Mouse (Mus musculus): Measurements from ENCODE around the gene Gstm1. TPM values are rescaled to one million over a fixed set of nuclear protein-coding genes. Genes with fewer than 3 reads are reported as not detected.
"Not testable (repeated sequence)": the region's sequence is repeated elsewhere in the genome, so short reads cannot be mapped to it uniquely, and the experiment has no call there.

Gstm1 gene
- total RNA-seq, 2 experiments from 2014 or later = 151 to 159 TPM

DNA sequence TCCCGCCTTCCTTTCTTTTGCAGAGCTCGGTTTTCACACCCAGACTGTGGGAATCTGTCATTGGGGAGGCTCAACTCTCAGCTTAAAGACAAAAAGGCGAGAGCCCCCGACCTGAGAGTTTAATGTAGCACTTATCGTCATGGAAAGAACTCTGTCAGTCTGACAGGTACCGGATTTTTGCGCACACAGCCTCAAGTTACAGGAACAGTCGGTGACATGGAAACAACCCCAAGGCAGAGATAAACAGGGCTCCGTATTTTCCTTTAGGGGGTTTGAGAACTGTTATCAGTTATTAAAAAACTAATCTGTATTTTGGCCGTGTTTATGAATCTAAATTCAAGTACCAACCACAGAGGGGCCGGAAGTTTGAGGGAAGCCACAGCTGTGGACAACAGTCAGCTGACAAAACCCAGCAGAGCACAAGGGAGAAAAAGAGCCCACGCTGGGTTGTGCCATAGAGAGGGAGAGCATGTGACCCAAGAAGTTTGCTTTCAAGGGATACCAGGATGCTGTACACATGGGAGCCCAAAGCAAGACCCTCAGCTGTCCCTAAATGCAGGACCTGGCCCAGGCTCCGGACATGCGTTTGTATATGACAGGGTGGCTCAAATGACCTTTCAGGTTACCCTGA lies 532 bp upstream of the Gstm1 start:
- no peak for DNase-seq (ENCODE audit: low spot score in 2 of 2)

- not testable (repeated sequence) for DNase-seq (ENCODE audit: low spot score in 2 of 2)
Measured at GRCm38 (mm10) chr3:108016468-108016867, 1.3 kb downstream of the Gstm1 start.

DNA sequence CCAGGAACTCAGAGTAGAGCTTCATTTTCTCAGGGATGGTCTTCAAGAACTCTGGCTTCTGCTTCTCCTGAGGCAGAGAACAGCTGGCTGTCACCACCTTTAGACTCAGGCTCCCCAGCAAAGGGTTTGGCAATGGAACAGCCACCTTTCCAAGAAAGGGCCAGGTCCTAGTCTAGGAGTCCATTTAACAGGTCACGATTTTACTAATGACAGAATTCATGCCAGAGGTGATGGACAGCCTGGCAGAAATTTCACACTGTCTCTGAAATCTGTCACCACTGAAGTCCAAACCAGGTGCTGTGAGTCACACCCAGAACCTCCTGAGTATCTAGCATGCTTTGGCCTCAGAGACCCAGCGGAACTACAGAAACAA lies 2.8 kb downstream of the Gstm1 start:
- no peak for DNase-seq (ENCODE audit: low spot score in 2 of 2)

DNA sequence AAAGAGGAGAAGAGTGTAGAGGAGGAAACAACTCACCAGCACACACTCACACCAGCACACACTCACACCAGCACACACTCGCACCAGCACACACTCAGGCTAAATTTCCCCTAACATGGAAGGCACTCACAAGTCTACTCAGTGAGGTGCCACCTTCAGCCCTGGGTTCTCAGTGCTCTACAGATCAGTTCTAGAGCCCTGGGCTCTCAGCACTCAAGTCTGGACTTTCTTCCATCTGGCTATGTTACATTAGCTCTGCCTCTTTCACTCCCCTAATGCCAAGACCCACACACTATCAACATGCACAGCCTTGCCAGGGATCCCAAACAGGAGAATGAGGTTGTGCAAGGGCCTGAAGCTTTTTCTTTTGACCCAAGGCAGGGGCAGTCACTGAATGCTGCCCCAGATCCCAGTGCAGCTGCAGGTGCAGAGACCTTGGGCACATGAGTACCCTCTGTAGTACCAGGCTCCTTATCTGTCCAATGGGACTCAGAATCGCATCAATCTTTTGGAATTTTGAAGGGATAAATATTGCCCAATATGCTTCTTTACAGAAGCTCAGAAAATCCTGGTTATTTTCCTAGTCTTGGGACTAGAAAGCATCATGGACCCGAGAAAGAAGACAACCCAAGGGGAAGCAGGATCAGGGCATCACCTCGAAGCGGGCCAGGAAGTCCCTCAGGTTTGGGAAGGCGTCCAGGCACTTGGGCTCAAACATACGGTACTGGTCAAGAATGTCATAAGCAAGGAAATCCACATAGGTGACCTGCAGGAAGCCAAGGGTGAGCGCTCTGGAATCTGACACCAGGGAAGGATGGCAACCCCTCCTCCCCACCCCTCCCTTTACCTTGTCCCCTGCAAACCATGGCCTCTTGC lies 3.4 kb downstream of the Gstm1 start:
- no peak for DNase-seq (ENCODE audit: low spot score in 2 of 2)

DNA sequence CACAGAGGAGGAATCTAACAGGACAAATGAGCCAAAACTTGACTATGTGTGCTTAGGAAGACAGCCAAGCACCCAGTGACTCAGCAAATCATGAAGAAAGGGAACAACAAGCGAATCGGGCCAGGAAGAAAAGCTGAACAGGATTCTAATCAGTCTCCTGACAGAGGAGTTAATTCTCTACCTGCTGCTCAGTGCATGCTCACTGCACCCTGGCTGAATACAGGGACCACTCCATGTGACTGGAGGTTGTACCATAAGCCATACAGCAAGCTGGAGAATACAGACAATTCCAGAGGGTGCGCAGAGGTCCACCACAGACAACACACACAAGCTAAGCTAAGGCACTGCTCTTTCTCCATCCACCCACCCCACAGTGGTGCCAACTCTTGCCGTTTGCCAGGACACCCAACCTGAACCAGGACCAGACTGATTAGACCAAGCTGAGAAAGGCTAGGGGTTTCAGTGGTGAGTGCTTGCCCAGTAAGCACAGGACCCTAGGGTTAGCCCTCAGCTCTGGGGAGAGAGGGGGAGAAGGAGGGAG lies 4.4 kb downstream of the Gstm1 start:
- peak; percentile 39 to 68 for DNase-seq (ENCODE audit: low spot score in 2 of 2)

- DNase-seq (ENCODE audit: low spot score in 2 of 2) = no peak
Measured at GRCm38 (mm10) chr3:108011558-108011957, 6.2 kb downstream of the Gstm1 start.

DNA sequence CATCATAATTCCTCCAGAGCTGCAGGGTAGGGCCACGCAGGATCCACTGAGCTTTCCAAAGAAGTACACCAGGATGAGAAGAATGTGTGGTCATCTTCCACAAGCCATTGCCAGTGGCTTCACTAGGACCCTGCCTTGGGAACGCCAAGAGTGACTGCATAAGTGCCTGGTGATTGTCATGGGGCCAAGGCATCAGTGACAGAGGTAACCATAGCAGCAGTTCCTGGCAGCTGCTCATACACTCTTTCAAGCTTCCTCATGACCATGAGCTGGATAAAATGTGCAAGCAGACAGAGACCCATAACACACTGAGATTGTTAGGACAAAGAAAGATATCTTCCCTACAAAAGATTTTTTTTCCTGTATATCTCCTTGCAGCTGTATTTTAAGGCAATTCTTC lies 7.5 kb downstream of the Gstm1 start:
- DNase-seq (ENCODE audit: low spot score in 2 of 2) = peak; percentile 54 to 73

DNA sequence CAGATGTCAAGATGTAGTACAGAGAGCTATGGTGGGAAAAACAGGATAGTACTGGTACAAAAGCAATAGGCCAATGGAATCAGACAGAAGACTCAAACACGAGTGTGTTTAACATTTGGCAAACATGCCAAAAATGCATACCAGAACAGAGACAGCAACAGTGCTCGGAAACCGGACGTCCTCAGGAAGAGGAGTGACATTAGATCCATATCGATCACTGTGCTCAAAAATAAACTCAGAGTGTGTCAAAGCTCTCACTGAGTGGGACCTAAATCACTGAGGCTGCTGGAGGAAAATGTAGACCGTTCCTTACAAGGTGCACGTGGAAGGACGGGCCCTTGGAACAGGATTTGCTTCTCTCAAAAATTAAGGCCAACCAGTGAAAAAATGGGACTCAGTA lies 15.8 kb downstream of the Gstm1 start:
- no peak for DNase-seq (ENCODE audit: low spot score in 2 of 2)

- DNase-seq (ENCODE audit: low spot score in 2 of 2) = no peak
Measured at GRCm38 (mm10) chr3:107999491-107999890, 18.3 kb downstream of the Gstm1 start.

DNA sequence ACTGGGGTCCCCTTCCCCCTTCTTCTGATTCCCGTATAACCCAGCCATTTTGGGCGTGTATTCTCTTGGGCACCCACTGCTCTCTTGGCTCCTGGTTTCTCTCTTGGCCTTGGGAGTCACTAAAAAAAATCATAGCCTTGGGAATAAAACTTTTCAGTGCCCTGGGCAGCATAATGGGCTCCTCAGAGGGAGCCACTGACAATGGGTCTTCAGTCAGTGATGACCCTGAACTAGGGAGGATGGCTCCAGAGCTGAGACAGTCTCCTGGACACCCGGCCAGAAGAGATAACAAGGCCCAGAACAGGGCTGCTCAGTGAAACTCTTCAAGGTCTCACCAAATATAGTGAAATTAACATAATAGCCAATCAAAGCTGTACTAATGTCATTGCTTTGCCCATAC lies 19.2 kb downstream of the Gstm1 start:
- DNase-seq (ENCODE audit: low spot score in 2 of 2) = no peak

DNA sequence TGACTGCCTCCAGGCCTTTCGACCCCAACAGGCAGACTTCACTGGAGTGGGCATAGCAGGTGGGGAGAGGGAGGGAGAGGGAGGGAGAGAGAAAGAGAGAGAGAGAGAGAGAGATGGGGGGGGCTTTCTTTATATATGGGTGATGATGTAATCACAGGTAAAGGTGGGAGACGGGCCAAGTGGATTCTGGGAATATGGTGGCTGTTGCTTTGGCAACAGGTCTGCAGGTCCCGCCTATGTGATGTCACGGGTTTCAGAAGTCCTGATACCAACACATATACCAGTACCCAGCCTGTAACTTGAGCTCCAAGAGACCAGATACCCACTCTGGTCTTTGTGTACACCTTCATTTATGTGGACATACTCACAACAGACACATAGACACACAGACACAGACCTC lies 21.2 kb downstream of the Gstm1 start:
- no peak for DNase-seq (ENCODE audit: low spot score in 2 of 2)

GRCm38 (mm10) chr3:107995974-107996373 lies 21.8 kb downstream of the Gstm1 start:
- DNase-seq (ENCODE audit: low spot score in 2 of 2) = not testable (repeated sequence)

DNA sequence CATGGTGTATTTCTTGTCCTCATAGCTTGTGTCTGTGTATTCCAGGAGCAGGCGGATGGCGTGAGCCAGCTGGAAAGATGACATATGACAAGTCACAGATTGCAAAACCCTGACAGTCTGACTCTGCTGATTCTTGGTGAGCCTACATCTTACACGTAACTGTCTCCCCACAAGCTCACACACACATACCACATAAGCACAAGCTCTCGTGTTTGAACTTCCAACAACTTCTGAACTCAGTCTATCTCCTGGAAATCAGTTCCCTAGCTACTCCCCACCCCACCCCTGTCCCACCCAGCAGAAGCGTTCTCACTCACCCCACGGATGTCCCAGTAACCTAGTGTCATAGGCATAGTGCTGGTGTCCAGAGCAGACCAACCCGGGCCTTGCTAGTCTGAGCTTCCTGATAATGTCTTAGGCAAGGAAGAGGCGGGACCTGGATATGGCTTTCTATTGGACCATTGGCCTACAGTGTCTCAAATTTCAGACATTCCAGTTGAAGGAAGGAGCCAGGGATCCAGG lies 31.7 kb downstream of the Gstm1 start, which contains the start of gene Gstm2:
Gene Gstm2, minus strand, starts transcription at position 413 of the 522 bp plus-strand sequence.
- no peak for DNase-seq (ENCODE audit: low spot score in 2 of 2)

DNA sequence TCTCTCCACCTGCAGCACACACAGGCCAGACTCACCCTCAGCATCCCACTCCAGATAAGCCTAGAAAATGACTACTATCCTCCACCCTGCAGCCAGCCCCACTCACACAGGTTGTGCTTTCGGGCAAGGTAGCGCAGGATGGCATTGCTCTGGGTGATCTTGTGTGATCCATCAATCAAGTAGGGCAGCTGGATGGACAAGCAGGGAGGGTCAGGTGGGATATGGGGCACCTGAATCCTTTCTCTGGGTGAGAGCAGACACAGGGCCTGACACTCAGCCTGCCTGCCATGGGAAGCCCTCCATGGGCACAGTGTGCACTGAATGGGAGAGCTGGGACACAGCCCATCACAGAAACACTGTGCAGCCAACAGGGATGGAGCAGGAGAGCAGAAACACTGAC lies 32.6 kb downstream of the Gstm1 start:
- DNase-seq (ENCODE audit: low spot score in 2 of 2) = not testable (repeated sequence)

DNA sequence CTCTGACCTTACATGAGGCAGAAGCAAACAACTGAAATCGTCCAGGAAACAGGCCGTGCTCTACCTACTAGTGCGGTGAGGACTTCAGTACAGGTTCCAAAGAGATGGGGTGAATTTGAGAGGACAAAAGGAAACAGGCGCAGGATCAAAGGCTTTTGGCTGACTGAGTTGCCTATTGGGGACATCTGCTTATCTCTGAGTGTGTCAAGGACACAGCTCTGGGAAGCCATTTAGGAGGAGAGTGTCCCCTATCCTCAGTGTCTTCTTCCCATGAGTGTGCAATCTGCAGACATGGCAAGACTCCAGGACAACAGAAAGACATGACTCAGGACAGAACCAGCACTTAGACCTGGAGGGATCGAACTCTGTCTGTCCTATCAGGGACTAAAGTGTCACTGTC lies 33.3 kb downstream of the Gstm1 start:
- DNase-seq (ENCODE audit: low spot score in 2 of 2) = no peak

GRCm38 (mm10) chr3:107983771-107984170 lies 34.0 kb downstream of the Gstm1 start:
- DNase-seq (ENCODE audit: low spot score in 2 of 2) = no peak

- DNase-seq (ENCODE audit: low spot score in 2 of 2) = no peak
Measured at GRCm38 (mm10) chr3:107982726-107983125, 35.0 kb downstream of the Gstm1 start.

DNA sequence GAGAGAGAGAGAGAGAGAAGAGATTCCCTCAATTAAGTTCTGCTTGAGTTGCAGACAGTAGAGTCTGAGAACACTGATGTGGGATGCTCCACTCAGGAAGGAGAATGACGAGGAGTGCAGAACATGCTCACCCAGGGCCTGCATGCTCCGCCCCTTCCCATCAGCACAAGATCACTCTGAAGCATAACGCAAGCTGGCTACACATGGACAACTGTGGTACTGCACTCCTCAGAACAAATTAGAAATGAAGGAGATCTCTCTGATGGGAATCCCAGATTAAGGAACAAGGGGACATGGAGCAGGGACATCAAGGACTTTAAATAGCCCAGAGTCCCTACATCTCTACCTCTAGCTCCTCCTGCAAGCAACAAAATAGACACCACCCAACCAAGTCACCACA lies 36.5 kb downstream of the Gstm1 start:
- no peak for DNase-seq (ENCODE audit: low spot score in 2 of 2)

- no peak for DNase-seq (ENCODE audit: low spot score in 2 of 2)
Measured at GRCm38 (mm10) chr3:107977691-107978090, 40.1 kb downstream of the Gstm1 start.

- DNase-seq (ENCODE audit: low spot score in 2 of 2) = no peak
Measured at GRCm38 (mm10) chr3:107974237-107974636, 43.5 kb downstream of the Gstm1 start.

DNA sequence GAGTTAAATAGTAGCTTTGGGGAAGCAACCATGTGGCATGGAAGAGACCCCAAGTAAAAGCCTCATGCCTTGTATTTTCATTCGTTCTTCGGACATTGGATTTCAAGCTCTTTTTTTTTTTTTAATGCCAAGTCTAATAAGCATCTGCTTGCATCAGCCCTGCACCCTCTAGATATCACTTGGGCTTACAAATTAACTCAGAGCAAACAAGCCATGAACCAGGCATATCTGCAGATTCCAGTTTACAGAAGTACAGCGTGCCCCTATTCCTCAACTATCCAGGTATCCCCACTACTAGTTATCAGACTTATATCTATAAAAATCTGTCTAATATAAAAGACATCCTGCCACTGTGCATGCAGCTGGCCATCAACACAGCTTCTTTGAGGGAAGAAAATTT lies 45.7 kb downstream of the Gstm1 start:
- DNase-seq (ENCODE audit: low spot score in 2 of 2) = no peak

- DNase-seq (ENCODE audit: low spot score in 2 of 2) = not testable (repeated sequence)
Measured at GRCm38 (mm10) chr3:107971101-107971500, 46.7 kb downstream of the Gstm1 start.
